Mouse (Mus musculus): ENCODE data around the gene Scn2b. TPM values are rescaled to one million over a fixed set of nuclear protein-coding genes. Genes with fewer than 3 reads are reported as not detected.

Gene Scn2b
- polyA plus RNA-seq (2012; ENCODE audit: insufficient read depth, insufficient read length, low replicate concordance, missing spikeins), result not detected in 2 replicates

GRCm38 (mm10) chr9:45117741-45118431 lies at the start of gene Scn2b:
TSS of gene Scn2b (plus strand) at chr9:45117782.
- peak within 1 kb of the TSS; percentile 73 for H3K27ac ChIP-seq (ENCODE audit: insufficient read depth, low read depth, low read length)
- H3K4me3 ChIP-seq (ENCODE audit: insufficient read depth, low read depth, low read length), result peak within 1 kb of the TSS; percentile 57
- 2% methylated on average over 13 of the region's 13 CpGs for WGBS
- H3K4me1 ChIP-seq (ENCODE audit: control insufficient read depth, insufficient read depth, low read length), result peaks cover 13% of the 10 kb centered on the region; the same call in 1 of the 2 replicates
- TF ChIP-seq POLR2A (IDR thresholded peaks at IDR 0.05; ENCODE audit: insufficient read depth, low read depth, low read length) (no peak), CTCF (IDR thresholded peaks at IDR 0.05; ENCODE audit: insufficient read depth, low read depth, low read length) (no peak)

GRCm38 (mm10) chr9:45071800-45072199 lies 45.8 kb upstream of the Scn2b start:
- 68% methylated on average over 3 of the region's 3 CpGs for WGBS
- no peak overlapping the region for H3K4me3 ChIP-seq (ENCODE audit: insufficient read depth, low read depth, low read length)
- no peaks in the 10 kb centered on the region for H3K4me1 ChIP-seq (ENCODE audit: control insufficient read depth, insufficient read depth, low read length)
- TF ChIP-seq POLR2A (IDR thresholded peaks at IDR 0.05; ENCODE audit: insufficient read depth, low read depth, low read length), result no peak
- no peak for TF ChIP-seq CTCF (IDR thresholded peaks at IDR 0.05; ENCODE audit: insufficient read depth, low read depth, low read length)
- H3K27ac ChIP-seq (ENCODE audit: insufficient read depth, low read depth, low read length), result no peak overlapping the region

GRCm38 (mm10) chr9:45077859-45078258 lies 39.7 kb upstream of the Scn2b start:
- Histone ChIP-seq H3K4me3 (ENCODE audit: insufficient read depth, low read depth, low read length) (no peak overlapping the region), H3K27ac (ENCODE audit: insufficient read depth, low read depth, low read length) (no peak overlapping the region), H3K4me1 (ENCODE audit: control insufficient read depth, insufficient read depth, low read length) (no peaks in the 10 kb centered on the region)
- TF ChIP-seq POLR2A (IDR thresholded peaks at IDR 0.05; ENCODE audit: insufficient read depth, low read depth, low read length) (no peak), CTCF (IDR thresholded peaks at IDR 0.05; ENCODE audit: insufficient read depth, low read depth, low read length) (no peak)
- 70% methylated on average over 3 of the region's 3 CpGs for WGBS

GRCm38 (mm10) chr9:45079011-45079410 lies 38.6 kb upstream of the Scn2b start, which contains the start of gene Jaml:
TSS of gene Jaml (plus strand) at chr9:45079183.
- 89% methylated on average over 5 of the region's 5 CpGs for WGBS
- TF ChIP-seq CTCF (IDR thresholded peaks at IDR 0.05; ENCODE audit: insufficient read depth, low read depth, low read length), result no peak

GRCm38 (mm10) chr9:45083132-45083531 lies 34.5 kb upstream of the Scn2b start:
- TF ChIP-seq POLR2A (IDR thresholded peaks at IDR 0.05; ENCODE audit: insufficient read depth, low read depth, low read length), result no peak
- TF ChIP-seq CTCF (IDR thresholded peaks at IDR 0.05; ENCODE audit: insufficient read depth, low read depth, low read length), result no peak
- no peaks in the 10 kb centered on the region for H3K4me1 ChIP-seq (ENCODE audit: control insufficient read depth, insufficient read depth, low read length)
- 84% methylated on average over 3 of the region's 3 CpGs for whole genome bisulfite sequencing
- H3K27ac ChIP-seq (ENCODE audit: insufficient read depth, low read depth, low read length), result no peak overlapping the region
- no peak overlapping the region for H3K4me3 ChIP-seq (ENCODE audit: insufficient read depth, low read depth, low read length)

More at GRCm38 (mm10) chr9:45079011-45079410, 38.6 kb upstream of the Scn2b start, which contains the start of gene Jaml:
- Histone ChIP-seq H3K4me1 (ENCODE audit: control insufficient read depth, insufficient read depth, low read length) (no peaks in the 10 kb centered on the region), H3K27ac (ENCODE audit: insufficient read depth, low read depth, low read length) (no peak within 1 kb of the TSS), H3K4me3 (ENCODE audit: insufficient read depth, low read depth, low read length) (no peak within 1 kb of the TSS)

GRCm38 (mm10) chr9:45084556-45084955 lies 33.0 kb upstream of the Scn2b start:
- TF ChIP-seq CTCF (IDR thresholded peaks at IDR 0.05; ENCODE audit: insufficient read depth, low read depth, low read length) (no peak), POLR2A (IDR thresholded peaks at IDR 0.05; ENCODE audit: insufficient read depth, low read depth, low read length) (no peak)
- 76% methylated on average over 5 of the region's 5 CpGs for WGBS
- H3K4me3 ChIP-seq (ENCODE audit: insufficient read depth, low read depth, low read length), result no peak overlapping the region
- H3K4me1 ChIP-seq (ENCODE audit: control insufficient read depth, insufficient read depth, low read length), result no peaks in the 10 kb centered on the region
- no peak overlapping the region for H3K27ac ChIP-seq (ENCODE audit: insufficient read depth, low read depth, low read length)

- no peak overlapping the region for H3K27ac ChIP-seq (ENCODE audit: insufficient read depth, low read depth, low read length)
- WGBS, result 73% methylated on average over 12 of the region's 12 CpGs
- no peaks in the 10 kb centered on the region for H3K4me1 ChIP-seq (ENCODE audit: control insufficient read depth, insufficient read depth, low read length)
- no peak overlapping the region for H3K4me3 ChIP-seq (ENCODE audit: insufficient read depth, low read depth, low read length)
- TF ChIP-seq POLR2A (IDR thresholded peaks at IDR 0.05; ENCODE audit: insufficient read depth, low read depth, low read length) (no peak), CTCF (IDR thresholded peaks at IDR 0.05; ENCODE audit: insufficient read depth, low read depth, low read length) (no peak)
Measured at GRCm38 (mm10) chr9:45085741-45086690, 31.6 kb upstream of the Scn2b start.

GRCm38 (mm10) chr9:45088040-45088439 lies 29.5 kb upstream of the Scn2b start:
- Histone ChIP-seq H3K4me3 (ENCODE audit: insufficient read depth, low read depth, low read length) (no peak overlapping the region), H3K27ac (ENCODE audit: insufficient read depth, low read depth, low read length) (no peak overlapping the region), H3K4me1 (ENCODE audit: control insufficient read depth, insufficient read depth, low read length) (no peaks in the 10 kb centered on the region)
- TF ChIP-seq POLR2A (IDR thresholded peaks at IDR 0.05; ENCODE audit: insufficient read depth, low read depth, low read length), result no peak
- no peak for TF ChIP-seq CTCF (IDR thresholded peaks at IDR 0.05; ENCODE audit: insufficient read depth, low read depth, low read length)

GRCm38 (mm10) chr9:45090811-45091210 lies 26.8 kb upstream of the Scn2b start:
- H3K4me3 ChIP-seq (ENCODE audit: insufficient read depth, low read depth, low read length), result no peak overlapping the region
- H3K27ac ChIP-seq (ENCODE audit: insufficient read depth, low read depth, low read length), result no peak overlapping the region
- TF ChIP-seq CTCF (IDR thresholded peaks at IDR 0.05; ENCODE audit: insufficient read depth, low read depth, low read length) (no peak), POLR2A (IDR thresholded peaks at IDR 0.05; ENCODE audit: insufficient read depth, low read depth, low read length) (no peak)
- H3K4me1 ChIP-seq (ENCODE audit: control insufficient read depth, insufficient read depth, low read length), result no peaks in the 10 kb centered on the region
- 77% methylated on average over 3 of the region's 3 CpGs for WGBS
